Mouse (Mus musculus): ENCODE measurements at regions not wholly inside any gene's neighbourhood (a gene's known extent, or its start where the extent isn't known, plus 50 kb on each side); places are given as distances from the start of the nearest gene placed in this dataset.

DNA sequence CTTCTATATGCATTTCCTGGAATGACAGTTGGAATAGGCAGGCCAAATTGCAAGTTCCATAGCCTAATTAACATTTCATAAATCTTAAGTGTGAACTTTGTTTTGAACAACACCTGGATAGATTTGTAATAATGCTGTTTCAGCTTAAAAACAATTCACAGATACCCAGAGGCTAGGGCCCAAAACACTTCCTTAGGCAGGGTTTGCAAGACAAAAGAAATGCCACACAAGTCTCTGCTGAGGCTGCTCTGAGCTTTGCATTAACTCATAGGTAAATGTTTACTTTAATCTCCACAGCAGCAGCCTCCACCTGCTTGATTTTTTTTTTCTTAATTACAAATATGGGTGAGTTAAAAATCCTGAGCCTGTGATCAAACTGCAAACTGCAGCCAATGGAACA lies 118.4 kb downstream of the Gnat3 start:
- H3K27ac ChIP-seq, result no peak overlapping the region
- no peaks in the 10 kb centered on the region for H3K36me3 ChIP-seq

DNA sequence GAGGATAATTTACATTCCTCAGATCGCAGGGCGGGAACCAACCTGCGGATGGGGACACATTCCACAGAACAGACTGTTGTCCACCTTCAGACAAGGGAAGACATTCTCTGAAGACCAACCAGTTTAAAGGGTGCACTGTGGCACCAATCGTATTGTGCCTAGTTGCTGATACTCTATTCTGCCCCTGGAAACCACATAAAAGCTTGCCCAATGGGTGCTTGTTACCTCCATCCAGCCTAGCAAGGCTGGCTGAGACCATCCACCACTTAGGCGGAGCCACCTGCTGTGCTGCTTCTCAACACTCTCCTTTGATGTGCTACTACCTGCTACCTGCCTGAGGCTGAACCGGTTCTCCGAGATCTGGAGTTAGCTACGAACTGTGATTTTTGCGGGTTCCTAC lies 119.9 kb downstream of the Gnat3 start:
- Histone ChIP-seq H3K27me3 (no peaks in the 10 kb centered on the region), H3K4me1 (replicated peaks) (no peaks in the 10 kb centered on the region), H3K4me3 (no peak overlapping the region), H3K27ac (no peak overlapping the region), H3K9ac (no peak overlapping the region), H3K4me2 (no peak overlapping the region), H3K36me3 (no peaks in the 10 kb centered on the region), H3K9me3 (no peaks in the 10 kb centered on the region)
- ATAC-seq (ENCODE audit: low FRiP score), result no peak
- WGBS, result 81% methylated on average over 9 of the region's 9 CpGs

More for the DNA sequence above, 118.4 kb downstream of the Gnat3 start:
- ATAC-seq (ENCODE audit: low FRiP score), result no peak
- Histone ChIP-seq H3K4me1 (replicated peaks) (no peaks in the 10 kb centered on the region), H3K27me3 (no peaks in the 10 kb centered on the region), H3K4me2 (no peak overlapping the region), H3K9ac (no peak overlapping the region), H3K4me3 (no peak overlapping the region), H3K9me3 (no peaks in the 10 kb centered on the region)

DNA sequence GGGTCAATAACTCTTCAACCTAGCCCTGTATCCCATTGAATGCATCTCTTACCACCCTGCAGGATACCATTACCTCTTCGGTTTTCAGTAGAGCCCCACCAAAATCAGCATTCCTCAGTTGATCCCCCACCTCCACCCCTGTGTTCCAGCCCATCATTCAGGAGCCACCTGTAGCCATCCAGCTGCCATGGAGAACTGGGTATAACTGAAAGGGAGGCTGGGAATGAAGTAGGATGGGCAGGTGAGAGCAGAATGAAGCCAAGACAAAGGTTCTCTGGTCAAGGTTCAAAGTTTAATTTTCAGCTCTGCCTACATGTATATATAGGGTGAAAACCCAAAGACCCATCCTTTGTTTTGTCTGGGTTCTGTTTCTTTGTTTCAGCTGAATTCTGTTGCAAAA lies 121.4 kb downstream of the Gnat3 start:
- Histone ChIP-seq H3K27me3 (no peaks in the 10 kb centered on the region), H3K4me2 (no peak overlapping the region), H3K27ac (no peak overlapping the region), H3K4me1 (replicated peaks) (no peaks in the 10 kb centered on the region), H3K36me3 (no peaks in the 10 kb centered on the region), H3K9me3 (no peaks in the 10 kb centered on the region), H3K9ac (no peak overlapping the region), H3K4me3 (no peak overlapping the region)
- ATAC-seq (ENCODE audit: low FRiP score), result no peak
- 66% methylated on average over 1 of the region's 1 CpGs for WGBS

DNA sequence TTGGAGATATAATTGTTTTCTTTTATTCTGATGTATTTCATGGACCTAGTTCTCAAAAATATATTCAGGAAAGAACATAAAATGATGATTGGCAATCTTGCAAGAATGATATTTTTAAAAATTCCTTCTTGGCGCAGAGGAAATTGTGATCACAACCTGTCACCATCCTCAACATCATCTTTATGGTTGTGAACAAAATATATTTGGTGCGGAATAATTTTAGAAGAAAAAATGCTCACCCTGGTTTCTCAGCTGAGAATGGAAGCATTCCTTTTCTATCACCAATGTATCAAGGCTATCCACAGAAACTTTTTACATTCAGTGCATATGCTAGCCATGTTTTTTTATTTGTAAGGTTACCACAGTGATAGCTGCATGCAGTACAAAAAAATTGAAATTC lies 123.1 kb downstream of the Gnat3 start:
- WGBS, result 96% methylated on average over 2 of the region's 2 CpGs

DNA sequence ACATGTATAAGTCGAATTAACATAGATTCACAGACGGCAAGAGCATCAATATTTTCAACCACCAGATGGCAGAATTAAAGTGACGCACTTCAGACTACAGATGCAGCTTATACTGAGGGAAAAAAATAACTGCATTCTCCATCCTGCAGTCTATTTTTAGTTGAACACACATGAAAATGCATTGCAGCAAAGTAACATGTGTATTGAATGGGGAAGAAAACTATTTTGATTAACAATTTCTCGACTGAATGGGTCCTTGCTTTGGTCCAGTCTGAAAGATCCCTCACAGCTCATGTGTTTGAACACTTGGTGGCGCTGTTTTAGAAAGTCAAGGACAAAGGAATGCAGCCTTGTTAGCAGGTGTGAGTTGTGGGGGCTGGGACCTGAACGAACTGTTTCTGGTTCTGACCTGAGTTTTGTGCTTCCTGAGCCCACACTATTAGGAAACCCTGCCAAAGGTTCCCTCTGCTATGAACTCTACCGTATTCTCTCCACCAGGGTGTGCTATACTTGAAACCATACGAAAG lies 125.6 kb downstream of the Gnat3 start:
- H3K4me1 ChIP-seq (replicated peaks), result no peaks in the 10 kb centered on the region
- peak; percentile 90 for ATAC-seq (ENCODE audit: low FRiP score)
- H3K27me3 ChIP-seq, result no peaks in the 10 kb centered on the region
- no peaks in the 10 kb centered on the region for H3K36me3 ChIP-seq
- H3K9me3 ChIP-seq, result no peaks in the 10 kb centered on the region
- H3K9ac ChIP-seq, result no peak overlapping the region
- 39% methylated on average over 8 of the region's 8 CpGs for WGBS
- H3K27ac ChIP-seq, result no peak overlapping the region
- 0 out of 2 replicates have a peak overlapping the region, but pooled peaks have one; percentile 23 for H3K4me2 ChIP-seq
- H3K4me3 ChIP-seq, result no peak overlapping the region

More for the DNA sequence above, 123.1 kb downstream of the Gnat3 start:
- Histone ChIP-seq H3K4me3 (no peak overlapping the region), H3K27ac (no peak overlapping the region), H3K9me3 (no peaks in the 10 kb centered on the region), H3K4me1 (replicated peaks) (no peaks in the 10 kb centered on the region), H3K27me3 (no peaks in the 10 kb centered on the region), H3K4me2 (no peak overlapping the region), H3K9ac (no peak overlapping the region), H3K36me3 (no peaks in the 10 kb centered on the region)
- no peak for ATAC-seq (ENCODE audit: low FRiP score)

DNA sequence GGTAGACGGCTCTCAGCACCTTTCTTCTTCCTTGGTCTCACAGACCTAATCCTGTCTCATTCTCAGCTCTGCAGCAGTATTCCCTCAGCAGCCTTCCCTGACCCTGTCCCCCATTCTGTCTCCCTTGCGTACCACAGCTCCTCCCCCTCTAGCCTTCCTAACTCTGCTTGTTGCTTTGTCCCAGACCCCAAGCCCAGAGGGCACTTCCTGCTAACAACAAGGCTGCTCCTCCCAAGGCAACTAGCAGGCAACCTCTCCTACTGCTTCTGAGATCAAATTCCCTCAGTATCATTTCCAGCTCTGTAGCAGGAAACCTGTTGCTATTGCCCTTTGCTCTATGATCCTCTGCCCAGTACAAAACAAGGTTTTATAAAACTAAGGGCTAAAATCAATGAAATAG lies 127.6 kb downstream of the Gnat3 start:
- Histone ChIP-seq H3K27me3 (no peaks in the 10 kb centered on the region), H3K27ac (no peak overlapping the region), H3K9ac (no peak overlapping the region), H3K4me3 (no peak overlapping the region), H3K36me3 (no peaks in the 10 kb centered on the region), H3K4me2 (no peak overlapping the region), H3K9me3 (no peaks in the 10 kb centered on the region), H3K4me1 (replicated peaks) (no peaks in the 10 kb centered on the region)
- 47% methylated on average over 2 of the region's 2 CpGs for WGBS
- no peak for ATAC-seq (ENCODE audit: low FRiP score)

DNA sequence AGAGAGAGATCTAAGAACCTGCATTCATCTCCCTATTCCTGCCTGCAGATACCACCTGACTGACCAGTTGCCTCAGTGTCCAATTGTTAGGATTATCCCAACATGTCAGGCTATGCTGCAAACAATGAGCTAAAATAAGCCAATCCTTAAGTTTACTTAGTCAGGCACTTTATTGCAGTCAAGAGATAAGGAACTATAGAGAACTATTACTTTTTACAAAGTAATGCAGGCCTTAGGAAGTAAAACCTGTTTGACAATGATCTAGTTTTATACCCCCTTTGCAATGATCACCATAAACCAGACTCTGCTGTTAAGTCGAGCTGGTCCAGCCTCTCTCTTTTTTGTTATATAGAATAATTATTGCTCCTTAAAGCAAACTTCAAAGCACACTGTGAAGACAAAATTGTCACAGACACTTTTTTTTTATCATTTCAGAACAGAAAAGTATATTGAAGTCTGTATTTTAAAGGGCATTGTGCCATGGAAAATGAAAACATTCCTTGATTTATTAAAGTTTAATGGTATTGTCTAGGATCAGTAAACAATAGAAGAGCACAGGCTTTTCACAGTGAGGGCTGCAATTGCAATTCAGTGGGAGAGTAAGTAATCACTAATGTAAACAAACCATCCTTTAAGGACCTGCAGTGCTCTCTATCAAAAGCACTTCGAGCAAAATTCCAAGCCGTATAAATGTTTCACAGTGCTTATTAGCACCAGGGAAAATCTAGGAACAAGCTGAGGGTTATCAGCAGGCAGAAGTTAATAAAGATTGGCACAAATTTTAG lies 152.7 kb downstream of the Gnat3 start:
- no peaks in the 10 kb centered on the region for H3K9me3 ChIP-seq
- no peaks in the 10 kb centered on the region for H3K27me3 ChIP-seq
- H3K27ac ChIP-seq, result no peak overlapping the region
- H3K9ac ChIP-seq, result no peak overlapping the region
- H3K4me3 ChIP-seq, result no peak overlapping the region
- WGBS, result 53% methylated on average over 3 of the region's 3 CpGs
- no peaks in the 10 kb centered on the region for H3K4me1 ChIP-seq (replicated peaks)
- H3K4me2 ChIP-seq, result no peak overlapping the region
- no peak for ATAC-seq (ENCODE audit: low FRiP score)
- H3K36me3 ChIP-seq, result no peaks in the 10 kb centered on the region

DNA sequence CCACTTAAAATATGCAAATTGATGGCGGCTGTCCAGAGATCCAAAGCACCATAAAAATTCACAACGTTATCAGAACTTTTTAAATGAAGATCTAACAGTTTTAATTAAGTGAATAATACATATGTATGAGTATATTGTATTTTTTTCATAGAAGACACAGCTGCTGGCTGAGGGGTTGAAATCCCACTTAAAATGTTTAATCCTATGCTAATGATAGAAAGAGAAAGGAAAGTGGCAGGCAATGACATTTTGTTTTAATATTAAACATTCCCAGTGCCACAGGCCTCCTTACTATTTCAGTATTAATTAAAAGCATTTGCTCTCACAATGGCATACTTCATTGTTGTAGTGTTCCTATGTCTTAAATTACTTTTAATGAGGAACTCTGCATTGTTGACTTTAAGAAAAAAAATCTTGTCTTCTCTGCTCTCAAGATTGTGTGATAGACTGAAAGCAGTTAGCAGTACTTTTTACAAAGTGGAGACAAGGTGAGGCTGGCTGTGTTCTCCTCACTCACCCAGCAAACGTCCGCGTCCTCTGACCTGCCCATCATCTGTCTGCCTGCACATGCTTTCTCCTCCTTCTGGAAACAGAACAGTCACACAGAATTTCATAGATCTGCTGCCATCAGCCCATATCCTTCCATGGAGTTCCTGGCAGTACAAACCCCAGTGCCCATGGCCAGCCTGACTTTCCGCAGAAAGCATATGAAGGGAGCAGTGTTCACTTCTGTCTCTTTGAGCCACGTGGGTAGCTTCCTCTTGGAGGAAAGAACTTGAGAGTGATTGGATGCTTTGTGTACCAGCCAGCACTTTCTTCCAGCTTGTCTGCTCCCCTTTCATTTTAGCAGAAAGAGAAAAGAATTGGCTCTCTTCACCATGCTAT lies 173.7 kb downstream of the Gnat3 start:
- no peaks in the 10 kb centered on the region for H3K9me3 ChIP-seq
- H3K4me3 ChIP-seq, result no peak overlapping the region
- no peak for ATAC-seq (ENCODE audit: low FRiP score)
- 63% methylated on average over 7 of the region's 7 CpGs for WGBS
- H3K4me2 ChIP-seq, result no peak overlapping the region
- no peak overlapping the region for H3K27ac ChIP-seq
- H3K9ac ChIP-seq, result no peak overlapping the region
- H3K36me3 ChIP-seq, result no peaks in the 10 kb centered on the region
- H3K27me3 ChIP-seq, result no peaks in the 10 kb centered on the region
- H3K4me1 ChIP-seq (replicated peaks), result 0 out of 2 replicates have a peak, but pooled peaks cover 6% of the 10 kb centered on the region

DNA sequence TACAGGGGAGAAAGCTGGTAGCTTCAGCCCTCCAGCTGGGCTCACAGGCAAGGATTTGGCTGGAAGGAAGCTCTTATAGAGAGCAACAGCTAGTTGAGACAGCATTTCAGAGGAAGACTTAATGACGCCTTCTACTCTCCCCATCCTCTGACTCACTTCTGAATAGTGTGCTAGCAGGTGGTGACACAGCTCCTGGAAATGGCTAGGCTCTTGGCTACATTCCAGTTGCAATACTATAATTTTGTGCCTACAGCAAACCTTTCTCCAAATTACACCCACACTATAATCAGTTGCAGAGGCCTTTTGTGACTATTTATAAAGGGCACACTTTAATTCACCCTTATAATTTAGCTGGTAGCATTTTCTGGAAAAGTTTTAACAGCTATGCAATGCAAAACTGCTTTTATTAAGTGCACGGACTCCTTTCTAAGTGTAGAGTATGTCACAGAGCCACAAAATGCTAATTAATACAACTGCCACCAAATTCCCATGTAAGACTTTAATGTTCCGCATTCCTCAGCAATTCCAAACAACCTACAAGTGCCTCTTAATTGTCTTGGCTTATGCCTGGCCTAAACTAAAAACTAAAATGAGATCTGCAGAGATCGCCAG lies 175.2 kb downstream of the Gnat3 start:
- H3K9me3 ChIP-seq, result no peaks in the 10 kb centered on the region
- H3K4me3 ChIP-seq, result no peak overlapping the region
- no peaks in the 10 kb centered on the region for H3K27me3 ChIP-seq
- no peak for ATAC-seq (ENCODE audit: low FRiP score)
- 66% methylated on average over 4 of the region's 4 CpGs for WGBS
- no peak overlapping the region for H3K9ac ChIP-seq
- no peak overlapping the region for H3K4me2 ChIP-seq
- H3K27ac ChIP-seq, result no peak overlapping the region
- H3K4me1 ChIP-seq (replicated peaks), result 0 out of 2 replicates have a peak, but pooled peaks cover 6% of the 10 kb centered on the region
- no peaks in the 10 kb centered on the region for H3K36me3 ChIP-seq

DNA sequence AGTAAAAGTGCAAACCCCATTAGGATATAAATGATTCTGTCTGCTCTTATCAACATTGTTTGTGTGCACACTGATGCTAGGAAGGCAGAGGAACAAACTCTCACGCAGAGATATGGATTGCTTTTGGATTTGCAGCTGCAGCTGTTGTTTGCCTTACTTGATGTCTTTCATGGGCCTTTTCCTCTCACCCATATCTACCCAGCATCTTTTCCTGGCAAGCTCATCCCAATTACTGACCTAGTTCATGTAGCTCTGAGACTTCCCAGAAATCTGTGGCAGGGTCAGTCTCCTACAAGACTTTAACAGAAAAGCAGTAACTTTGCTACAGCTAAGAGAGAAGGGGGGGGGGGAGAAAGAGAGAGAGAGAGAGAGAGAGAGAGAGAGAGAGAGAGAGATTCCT lies 189.9 kb downstream of the Gnat3 start:
- Histone ChIP-seq H3K4me2 (no peak overlapping the region), H3K4me1 (replicated peaks) (no peaks in the 10 kb centered on the region), H3K36me3 (no peaks in the 10 kb centered on the region), H3K9me3 (no peaks in the 10 kb centered on the region), H3K9ac (no peak overlapping the region), H3K4me3 (no peak overlapping the region), H3K27ac (no peak overlapping the region), H3K27me3 (no peaks in the 10 kb centered on the region)
- 87% methylated on average over 1 of the region's 1 CpGs for WGBS
- ATAC-seq (ENCODE audit: low FRiP score), result no peak

DNA sequence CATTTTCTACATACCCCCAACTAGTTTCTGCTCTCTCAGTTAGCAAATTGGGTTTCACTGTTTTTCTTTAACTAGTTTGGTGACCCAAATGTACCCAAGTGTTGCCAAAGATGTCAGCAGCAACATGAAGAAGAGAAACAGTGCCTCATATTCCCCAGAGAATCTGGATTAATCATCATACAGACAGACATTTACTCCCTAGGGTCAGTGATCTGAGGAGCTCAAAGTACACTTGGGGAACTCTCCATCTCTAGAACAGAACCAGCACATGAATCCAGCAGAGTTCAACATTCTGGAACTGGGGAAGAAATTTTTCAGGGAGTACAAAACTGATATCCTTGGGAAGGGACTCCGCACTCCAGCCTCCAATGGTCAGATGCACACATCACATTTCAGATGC lies 191.4 kb downstream of the Gnat3 start:
- H3K4me2 ChIP-seq, result no peak overlapping the region
- WGBS, result 96% methylated on average over 1 of the region's 1 CpGs
- H3K9me3 ChIP-seq, result peaks cover 5% of the 10 kb centered on the region; the same call in 1 of the 2 replicates
- no peak overlapping the region for H3K4me3 ChIP-seq
- no peak for ATAC-seq (ENCODE audit: low FRiP score)
- H3K9ac ChIP-seq, result no peak overlapping the region
- no peaks in the 10 kb centered on the region for H3K4me1 ChIP-seq (replicated peaks)
- H3K27me3 ChIP-seq, result no peaks in the 10 kb centered on the region
- no peaks in the 10 kb centered on the region for H3K36me3 ChIP-seq
- no peak overlapping the region for H3K27ac ChIP-seq

DNA sequence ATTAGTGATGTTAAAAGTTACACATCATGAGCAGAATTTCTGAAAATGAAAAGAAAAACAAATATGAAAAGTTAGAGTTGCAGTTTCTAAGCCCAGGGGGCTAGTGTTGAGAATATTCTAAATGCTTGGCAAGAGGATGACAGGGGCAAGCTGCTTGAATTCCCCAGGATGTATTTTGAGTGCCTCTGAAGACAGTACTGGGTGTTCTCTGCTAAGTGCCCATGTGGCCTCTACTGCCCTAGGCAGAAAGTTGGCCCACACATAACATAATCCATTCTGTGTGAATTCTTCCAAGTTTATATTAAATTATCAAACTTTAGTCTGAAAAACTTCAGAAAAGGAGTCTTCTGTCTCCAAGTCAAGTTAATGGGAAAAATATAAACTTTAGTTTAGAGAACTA lies 196.6 kb downstream of the Gnai1 start:
- Histone ChIP-seq H3K9me3 (peaks cover 4% of the 10 kb centered on the region; the same call in 1 of the 2 replicates), H3K4me2 (no peak overlapping the region), H3K4me3 (no peak overlapping the region), H3K27ac (no peak overlapping the region), H3K27me3 (no peaks in the 10 kb centered on the region), H3K4me1 (replicated peaks) (no peaks in the 10 kb centered on the region), H3K36me3 (no peaks in the 10 kb centered on the region), H3K9ac (no peak overlapping the region)
- ATAC-seq (ENCODE audit: low FRiP score), result no peak

All from hindbrain, embryonic 13.5 days (tissue).